In genomic region chr14:32801016-32801661, GRCm38 (mm10) we compare ENCODE assay signal across 10 mouse cellular contexts. TPM values are rescaled to one million over a fixed set of nuclear protein-coding genes. Genes with fewer than 3 reads are reported as not detected.
DNase-seq lines count a peak whose midpoint lies in the region; ATAC-seq and TF ChIP-seq lines count a peak whose summit lies in the region.
"Had no signal": no experiment of that assay in that cellular context is flagged by ENCODE, and none has a peak within 500 bp of the region (broad histone marks: within the 10 kb centered on the region; RNA-seq: fewer than 3 reads in every experiment).

No protein-coding gene starts in this region.

- no peak overlapping the region for H3K9ac ChIP-seq in heart, embryonic 11.5 days (ENCODE audit: low read depth, low read length)
- no peak overlapping the region for H3K9ac ChIP-seq in lung, postnatal 0 days (replicated peaks; ENCODE audit: low read depth)
- H3K9ac ChIP-seq: heart, embryonic 13.5 days had no signal

- H3K4me1 ChIP-seq in heart, embryonic 11.5 days (ENCODE audit: control insufficient read depth, insufficient read depth, low read length) = no peaks in the 10 kb centered on the region; the same call in 1 of the 2 replicates
- H3K4me1 ChIP-seq in lung, postnatal 0 days (ENCODE audit: insufficient read depth, low read depth, low read length) = no peaks in the 10 kb centered on the region; the same call in 1 of the 2 replicates

- H3K27me3 ChIP-seq in heart, embryonic 11.5 days (ENCODE audit: control insufficient read depth, insufficient read depth, low read length) = no peaks in the 10 kb centered on the region; the same call in 1 of the 2 replicates
- no peaks in the 10 kb centered on the region for H3K27me3 ChIP-seq in lung, postnatal 0 days (replicated peaks; ENCODE audit: insufficient read depth, low read length)

- WGBS in heart, embryonic 11.5 days (ENCODE audit: insufficient replicate concordance) = 55% methylated on average over 11 of the region's 11 CpGs
- WGBS in lung, postnatal 0 days = 60% methylated on average over 11 of the region's 11 CpGs

- peak; percentile 59 for TF ChIP-seq CTCF in lung, postnatal 0 days (IDR thresholded peaks at IDR 0.05)

- H3K36me3 ChIP-seq in heart, embryonic 11.5 days (ENCODE audit: control insufficient read depth, insufficient read depth, low read length) = no peaks in the 10 kb centered on the region
- no peaks in the 10 kb centered on the region for H3K36me3 ChIP-seq in lung, postnatal 0 days (ENCODE audit: insufficient read depth, low read length)
- H3K36me3 ChIP-seq: heart, embryonic 13.5 days had no signal

- H3K4me2 ChIP-seq in heart, embryonic 11.5 days = no peak overlapping the region
- H3K4me2 ChIP-seq in lung, postnatal 0 days (replicated peaks; ENCODE audit: low read depth, low read length) = no peak overlapping the region
- H3K4me2 ChIP-seq: heart, embryonic 13.5 days had no signal

- no peak overlapping the region for H3K4me3 ChIP-seq in heart, embryonic 11.5 days (ENCODE audit: low read depth, low read length)
- H3K4me3 ChIP-seq in lung, postnatal 0 days (ENCODE audit: low read depth, low read length) = no peak overlapping the region
- H3K4me3 ChIP-seq: heart, embryonic 13.5 days had no signal

- ATAC-seq in heart, embryonic 11.5 days (replicated peaks; ENCODE audit: insufficient number of reproducible peaks, low FRiP score, low TSS enrichment) = no peak
- no peak for ATAC-seq in lung, postnatal 0 days

- intact Hi-C loops in gastrocnemius, postnatal 14 days (cut with DNase I; ENCODE audit: low total_unique reads) = loop anchor here (10.0 kb wide), 1 partner anchor 166 kb away; no protein-coding TSS in a partner anchor

- no peak overlapping the region for H3K27ac ChIP-seq in heart, embryonic 11.5 days (ENCODE audit: low read depth, low read length)
- no peak overlapping the region for H3K27ac ChIP-seq in lung, postnatal 0 days (ENCODE audit: low read length)
- H3K27ac ChIP-seq: heart, embryonic 13.5 days had no signal

- peak; percentile 88 for DNase-seq in heart, adult 11 months
- peak; percentile 30 to 48 for DNase-seq in right cerebral cortex, postnatal 10 days (ENCODE audit: low spot score in 2 of 2)
- DNase-seq in right cerebral cortex, adult 18-20 months = no peak
- DNase-seq in gastrocnemius, postnatal 14 days = peak; percentile 64
- DNase-seq in lung, postnatal 0 days (ENCODE audit: low spot score) = peak; percentile 34
- DNase-seq in spleen, adult 18-20 months = no peak
- no peak for DNase-seq in left cerebral cortex, adult 11 months (ENCODE audit: low spot score)

- H3K9me3 ChIP-seq in heart, embryonic 11.5 days (replicated peaks; ENCODE audit: control insufficient read depth, low read length) = no peaks in the 10 kb centered on the region
- no peaks in the 10 kb centered on the region for H3K9me3 ChIP-seq in lung, postnatal 0 days (ENCODE audit: low read length)
- H3K9me3 ChIP-seq: heart, embryonic 13.5 days had no signal

- TF ChIP-seq EP300 in lung, postnatal 0 days (IDR thresholded peaks at IDR 0.05) = no peak

RNA-seq across cellular contexts. Expression of gene Tmem273, which starts 15.4 kb away (rescaled TPM):
- 0.44 and 0.63 TPM in 2 replicates for polyA plus RNA-seq in heart, embryonic 11.5 days (2014; fragmentation: Nextera tagmentation; extraction: Ambion mirVana)
- total RNA-seq in gastrocnemius, postnatal 14 days (2021) = under 1 TPM; 0.47 to 0.58 TPM
- polyA plus RNA-seq in lung, postnatal 0 days (2015; fragmentation: Nextera tagmentation; extraction: Ambion mirVana) = 2.4 and 5.2 TPM in 2 replicates

RNA-seq across cellular contexts. Expression of gene Fam170b, which starts 32.6 kb away (rescaled TPM):
- polyA plus RNA-seq in heart, embryonic 11.5 days (2014; fragmentation: Nextera tagmentation; extraction: Ambion mirVana) = not detected in 2 replicates
- total RNA-seq in gastrocnemius, postnatal 14 days (2021) = not detected
- polyA plus RNA-seq in lung, postnatal 0 days (2015; fragmentation: Nextera tagmentation; extraction: Ambion mirVana) = 0.08 and 0.14 TPM in 2 replicates
- polyA plus RNA-seq: neural tube, embryonic 14.5 days had no signal

RNA-seq across cellular contexts. Expression of gene Vstm4, which starts 55.4 kb away (rescaled TPM):
- 9.7 and 12.5 TPM in 2 replicates for polyA plus RNA-seq in heart, embryonic 11.5 days (2014; fragmentation: Nextera tagmentation; extraction: Ambion mirVana)
- total RNA-seq in gastrocnemius, postnatal 14 days (2021) = 10 to 100 TPM in 1 of 2 experiments, 1 to 10 TPM in 1; 8.2 to 10.9 TPM
- polyA plus RNA-seq in lung, postnatal 0 days (2015; fragmentation: Nextera tagmentation; extraction: Ambion mirVana) = 59.5 and 63.6 TPM in 2 replicates

Comparison
In these comparisons a context has a peak if more than half of its experiments do, and no peak if none do; other contexts are left out.
1. DNase-seq: peak in heart, adult 11 months (single experiment), right cerebral cortex, postnatal 10 days (2 of 2), gastrocnemius, postnatal 14 days (single experiment) and lung, postnatal 0 days (single experiment); none in right cerebral cortex, adult 18-20 months (single experiment), spleen, adult 18-20 months (0 of 2) and left cerebral cortex, adult 11 months (single experiment).